Mouse (Mus musculus): Measurements from ENCODE around the gene Smarcd2.
"Not testable (repeated sequence)": the region's sequence is repeated elsewhere in the genome, so short reads cannot be mapped to it uniquely, and the experiment has no call there.

- peak in 1 of 2 experiments; percentile 27; a peak in 1 of 4 replicates for TF ChIP-seq CTCF (conservative IDR thresholded peaks at IDR 0.05 in 1 of 2, IDR thresholded peaks at IDR 0.05 in 1 of 2; ENCODE audit: low read depth in 2 of 2, low read length in 2 of 2)
- not testable (repeated sequence) for TF ChIP-seq TBP (conservative IDR thresholded peaks at IDR 0.05; ENCODE audit: low read depth, low read length); EP300 (IDR thresholded peaks at IDR 0.05; ENCODE audit: low read length); MAX (IDR thresholded peaks at IDR 0.05; ENCODE audit: low read length); POLR2A (IDR thresholded peaks at IDR 0.05; ENCODE audit: low read depth, low read length)
Observed at GRCm38 (mm10) chr11:106233978-106234377, 38.8 kb downstream of the Smarcd2 start.
